Mouse (Mus musculus) forebrain, embryonic 11.5 days (tissue): ENCODE measurements around the gene Gramd1a. TPM values are rescaled to one million over a fixed set of nuclear protein-coding genes. Genes with fewer than 3 reads are reported as not detected.

Experiments used
- ATAC-seq: fragments of 200-750 bp; cut with Nextera tagmentation; replicated peaks from 2 replicates; pipeline ENCODE4 v1.8.0; 2017; ENCODE audit warnings: moderate TSS enrichment; ENCODE audit not compliant: low FRiP score
- DNase-seq: peaks from one replicate; pipeline ENCODE4 v3.0.0-alpha.2; 2017; ENCODE audit warnings: low spot score
- H3K27ac ChIP-seq: fragments of 300-500 bp; sonication (generic); 2 replicates; pipeline ENCODE4 v1.5.1; 2014; ENCODE audit warnings: low read depth, low read length
- H3K27me3 ChIP-seq: fragments of 300-500 bp; sonication (generic); 2 replicates; pipeline ENCODE4 v1.6.1; 2014; ENCODE audit warnings: mild to moderate bottlenecking, low read length, mixed read lengths; ENCODE audit not compliant: control insufficient read depth, insufficient read depth
- H3K36me3 ChIP-seq: fragments of 300-500 bp; sonication (generic); 2 replicates; pipeline ENCODE4 v1.6.1; 2014; ENCODE audit warnings: mild to moderate bottlenecking, low read length, moderate library complexity, mixed read lengths; ENCODE audit not compliant: control insufficient read depth, insufficient read depth
- H3K4me1 ChIP-seq: fragments of 300-500 bp; sonication (generic); replicated peaks from 2 replicates; pipeline ENCODE4 v1.6.1; 2014; ENCODE audit warnings: low read length, mixed read lengths; ENCODE audit not compliant: control insufficient read depth, insufficient read depth
- H3K4me2 ChIP-seq: fragments of 300-500 bp; sonication (generic); 2 replicates; pipeline ENCODE4 v1.6.1; 2014; ENCODE audit warnings: low read depth, mild to moderate bottlenecking, low read length, moderate library complexity, mixed read lengths; ENCODE audit not compliant: severe bottlenecking
- H3K4me3 ChIP-seq: fragments of 300-500 bp; sonication (generic); 2 replicates; pipeline ENCODE4 v1.5.1; 2014; ENCODE audit warnings: low read depth, low read length
- H3K9ac ChIP-seq: fragments of 300-500 bp; sonication (generic); 2 replicates; pipeline ENCODE4 v1.6.1; 2014; ENCODE audit warnings: low read length
- H3K9me3 ChIP-seq: fragments of 300-500 bp; sonication (generic); 2 replicates; pipeline ENCODE4 v1.6.1; 2016; ENCODE audit warnings: low read length, mixed read lengths; ENCODE audit not compliant: control insufficient read depth
- WGBS: fragments of 180-500 bp; shearing (Covaris S2); extraction: QIAGEN DNeasy Blood & Tissue Kit; methylation state at CpG from one replicate; pipeline ENCODE4 v1.1.7; 2014; 5-methylcytosine and 5-hydroxymethylcytosine counted together
- polyA plus RNA-seq: library from polyadenylated mRNA; unstranded; fragments of >200 nt; fragmentation: Nextera tagmentation; extraction: Ambion mirVana; gene quantifications from 2 replicates; pipeline ENCODE4 v1.2.1, GENCODE M21; 2014

Gene Gramd1a
- polyA plus RNA-seq, result 133 and 135 TPM in 2 replicates

- Histone ChIP-seq H3K27ac (no peak within 1 kb of the TSS), H3K4me3 (no peak within 1 kb of the TSS), H3K4me2 (no peak within 1 kb of the TSS), H3K36me3 (no peaks in the 10 kb centered on the region), H3K27me3 (no peaks in the 10 kb centered on the region), H3K4me1 (peaks cover 6% of the 10 kb centered on the region; the same call in 1 of the 2 replicates), H3K9me3 (no peaks in the 10 kb centered on the region), H3K9ac (no peak within 1 kb of the TSS)
- DNase-seq (no peak), ATAC-seq (no peak)
- 66% methylated on average over 5 of the region's 5 CpGs for WGBS
Measured at GRCm38 (mm10) chr7:31155296-31156033, at the start of gene Gramd1a. Gene Gramd1a, minus strand, starts transcription at chr7:31155896.

- WGBS, result 77% methylated on average over 3 of the region's 3 CpGs
- no peaks in the 10 kb centered on the region for H3K4me1 ChIP-seq
- DNase-seq (no peak), ATAC-seq (no peak)
- H3K27ac ChIP-seq, result no peak overlapping the region
- H3K4me3 ChIP-seq, result no peak overlapping the region
- H3K9ac ChIP-seq, result no peak overlapping the region
- H3K27me3 ChIP-seq, result no peaks in the 10 kb centered on the region
- H3K4me2 ChIP-seq, result no peak overlapping the region
- no peaks in the 10 kb centered on the region for H3K36me3 ChIP-seq
- H3K9me3 ChIP-seq, result no peaks in the 10 kb centered on the region
Measured at GRCm38 (mm10) chr7:31195591-31196307, 40.1 kb upstream of the Gramd1a start.

DNA sequence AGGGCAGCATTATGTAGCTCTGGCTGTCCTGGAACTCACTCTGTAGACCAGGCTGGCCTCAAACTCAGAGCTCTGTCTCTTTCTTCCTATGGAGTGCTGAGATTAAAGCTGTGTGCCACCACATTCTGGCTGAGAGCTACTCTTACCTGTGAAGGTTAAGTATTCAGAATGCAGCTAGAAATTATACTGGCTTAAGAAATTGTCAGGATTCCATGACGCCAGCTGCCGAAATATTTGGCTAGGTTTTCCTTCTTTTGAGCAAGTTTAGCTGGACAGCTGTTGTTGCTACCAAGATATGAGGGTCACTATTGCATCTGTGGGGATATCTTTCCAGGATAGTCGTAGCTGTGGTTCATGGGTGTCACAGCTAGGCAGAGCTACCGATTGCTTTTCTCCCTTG, 29.0 kb upstream of the Gramd1a start:
- no peaks in the 10 kb centered on the region for H3K9me3 ChIP-seq
- no peaks in the 10 kb centered on the region for H3K4me1 ChIP-seq
- WGBS, result 98% methylated on average over 4 of the region's 4 CpGs
- no peak overlapping the region for H3K27ac ChIP-seq
- H3K4me3 ChIP-seq, result no peak overlapping the region
- H3K27me3 ChIP-seq, result no peaks in the 10 kb centered on the region
- no peak overlapping the region for H3K4me2 ChIP-seq
- no peak overlapping the region for H3K9ac ChIP-seq
- H3K36me3 ChIP-seq, result no peaks in the 10 kb centered on the region
- DNase-seq (no peak), ATAC-seq (no peak)

- WGBS, result 35% methylated on average over 2 of the region's 2 CpGs
Measured at GRCm38 (mm10) chr7:31182863-31183262, 27.2 kb upstream of the Gramd1a start.

DNA sequence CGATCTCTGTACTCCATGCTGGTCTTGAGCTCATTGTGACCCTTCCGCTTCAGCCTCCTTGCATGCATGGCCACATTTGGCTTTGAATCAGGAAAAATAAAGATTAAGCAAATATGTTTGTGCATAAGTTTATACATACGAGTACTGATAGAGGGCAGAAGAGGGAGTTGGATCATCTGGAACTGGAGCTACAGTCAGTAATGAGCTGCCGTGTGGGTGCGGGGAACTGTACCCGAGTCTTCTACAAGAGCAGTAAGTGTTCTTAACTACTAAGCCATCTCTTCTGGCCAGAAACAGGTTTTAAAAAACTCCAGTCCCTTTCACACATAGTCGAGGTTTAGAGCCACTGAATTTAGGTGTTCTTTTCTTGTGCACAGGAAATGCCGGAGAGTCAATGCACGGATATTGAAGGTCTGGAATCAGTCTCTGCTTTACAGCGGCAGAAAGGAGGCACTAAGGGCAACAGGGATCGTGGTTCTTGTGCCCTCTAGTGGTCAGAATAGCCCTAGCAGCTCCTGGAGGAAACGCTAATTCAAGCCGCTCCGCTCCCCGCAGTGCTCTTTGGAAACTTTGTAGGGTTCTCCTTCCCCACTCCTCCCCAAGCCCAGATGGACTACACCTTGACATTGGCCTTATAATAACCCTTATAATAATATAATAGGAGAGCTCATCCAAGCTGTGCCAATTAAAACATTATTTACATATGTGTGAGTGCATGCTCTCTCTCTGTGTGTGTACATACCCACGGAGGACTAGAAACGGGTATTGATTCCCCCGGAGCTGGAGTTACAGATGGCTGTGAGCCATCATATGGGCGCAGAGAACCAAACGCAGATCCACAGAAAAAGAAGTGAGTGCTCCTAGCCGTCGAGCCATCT, 21.4 kb upstream of the Gramd1a start:
- Histone ChIP-seq H3K9ac (no peak overlapping the region), H3K9me3 (no peaks in the 10 kb centered on the region), H3K4me1 (no peaks in the 10 kb centered on the region), H3K27me3 (no peaks in the 10 kb centered on the region), H3K4me2 (no peak overlapping the region), H3K27ac (no peak overlapping the region), H3K4me3 (no peak overlapping the region), H3K36me3 (no peaks in the 10 kb centered on the region)
- 0 out of 2 replicates have a peak, but pooled peaks have one; percentile 60 for ATAC-seq
- 35% methylated on average over 22 of the region's 22 CpGs for WGBS
- peak; percentile 80 for DNase-seq

More at GRCm38 (mm10) chr7:31182863-31183262, 27.2 kb upstream of the Gramd1a start:
- no peaks in the 10 kb centered on the region for H3K4me1 ChIP-seq
- H3K9me3 ChIP-seq, result no peaks in the 10 kb centered on the region
- H3K4me2 ChIP-seq, result no peak overlapping the region
- no peaks in the 10 kb centered on the region for H3K36me3 ChIP-seq
- DNase-seq, result no peak
- no peak overlapping the region for H3K9ac ChIP-seq
- no peak overlapping the region for H3K27ac ChIP-seq
- H3K27me3 ChIP-seq, result no peaks in the 10 kb centered on the region
- H3K4me3 ChIP-seq, result no peak overlapping the region
- no peak for ATAC-seq

DNA sequence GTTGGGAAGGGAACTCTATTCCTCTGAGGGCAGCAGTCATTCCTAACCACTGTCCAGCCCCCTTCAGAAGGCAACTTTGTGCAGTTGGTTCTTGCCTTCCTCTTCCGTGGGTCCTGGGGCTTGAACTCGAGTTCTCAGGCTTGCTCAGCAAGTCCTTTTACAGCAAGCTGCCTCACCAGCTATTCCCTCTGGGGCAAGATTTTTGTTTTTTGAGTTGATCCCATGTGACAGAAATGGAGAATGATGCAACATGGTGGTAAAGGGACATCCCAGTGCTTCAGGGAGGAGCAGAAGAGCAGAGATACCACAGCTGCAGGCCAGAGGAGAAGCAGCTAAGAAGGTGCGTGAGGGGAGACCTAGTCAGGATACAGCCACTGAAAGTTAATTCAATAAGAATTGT, 19.4 kb upstream of the Gramd1a start:
- no peak overlapping the region for H3K27ac ChIP-seq
- no peak overlapping the region for H3K9ac ChIP-seq
- DNase-seq, result no peak
- no peaks in the 10 kb centered on the region for H3K4me1 ChIP-seq
- H3K4me2 ChIP-seq, result no peak overlapping the region
- H3K27me3 ChIP-seq, result no peaks in the 10 kb centered on the region
- H3K9me3 ChIP-seq, result no peaks in the 10 kb centered on the region
- WGBS, result 85% methylated on average over 3 of the region's 3 CpGs
- H3K4me3 ChIP-seq, result no peak overlapping the region
- no peaks in the 10 kb centered on the region for H3K36me3 ChIP-seq
- ATAC-seq, result no peak

GRCm38 (mm10) chr7:31174466-31174865, 18.8 kb upstream of the Gramd1a start:
- Histone ChIP-seq H3K27ac (no peak overlapping the region), H3K27me3 (no peaks in the 10 kb centered on the region), H3K4me3 (no peak overlapping the region), H3K9ac (no peak overlapping the region), H3K36me3 (no peaks in the 10 kb centered on the region), H3K4me2 (no peak overlapping the region), H3K9me3 (no peaks in the 10 kb centered on the region), H3K4me1 (no peaks in the 10 kb centered on the region)
- WGBS, result 78% methylated on average over 8 of the region's 8 CpGs
- ATAC-seq (no peak), DNase-seq (no peak)

DNA sequence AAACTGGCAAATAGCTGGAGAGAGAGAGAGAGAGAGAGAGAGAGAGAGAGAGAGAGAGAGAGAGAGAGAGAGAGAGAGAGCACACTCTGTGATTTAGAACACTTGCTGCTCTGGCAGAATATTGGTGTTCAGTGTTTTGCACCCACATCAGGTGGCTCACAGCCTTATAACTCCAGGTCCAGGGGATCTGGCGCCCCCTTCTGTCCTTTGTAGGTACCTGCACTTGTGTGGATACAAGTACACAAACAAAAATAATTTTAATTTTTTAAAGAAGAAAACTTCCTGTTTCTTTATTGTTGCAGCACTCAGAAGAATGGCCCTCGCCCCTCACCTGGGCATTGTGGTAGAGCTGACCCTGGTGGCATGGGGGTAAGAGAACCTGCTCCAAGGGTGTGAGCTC, 16.5 kb upstream of the Gramd1a start:
- 15% methylated on average over 2 of the region's 2 CpGs for WGBS
- ATAC-seq (no peak), DNase-seq (peak; percentile 58)
- Histone ChIP-seq H3K4me3 (no peak overlapping the region), H3K36me3 (no peaks in the 10 kb centered on the region), H3K9ac (no peak overlapping the region), H3K9me3 (no peaks in the 10 kb centered on the region), H3K27me3 (no peaks in the 10 kb centered on the region), H3K4me2 (no peak overlapping the region), H3K4me1 (no peaks in the 10 kb centered on the region), H3K27ac (no peak overlapping the region)
